Mouse (Mus musculus) central nervous system, embryonic 11.5 days (tissue): ENCODE measurements around the gene Sowahc. TPM values are rescaled to one million over a fixed set of nuclear protein-coding genes. Genes with fewer than 3 reads are reported as not detected.

ENCODE experiments used
- polyA plus RNA-seq: library from polyadenylated mRNA; depleted of rRNA; stranded (reverse); fragments of >200 nt; gene quantifications from 2 replicates; pipeline ENCODE4 v1.2.3, GENCODE M21; 2012; rRNA removed

Sowahc gene
- 5.3 and 6.2 TPM in 2 replicates for polyA plus RNA-seq

GRCm38 (mm10) chr10:59221473-59222270 lies at the start of gene Sowahc, which contains the start of gene Sept10:
Gene Sowahc (plus strand): TSS chr10:59221953.
Gene Sept10 (minus strand): TSS chr10:59221847.

Other genes with a start within 250 kb of the Sowahc start
- gene Sept10, start 106 bp upstream of the Sowahc start, polyA plus RNA-seq = 40.8 and 43.3 TPM in 2 replicates
- gene P4ha1, start 101.3 kb downstream of the Sowahc start, polyA plus RNA-seq = 30.0 and 31.6 TPM in 2 replicates
- 4.9 and 6.5 TPM in 2 replicates for gene Gm10273, start 173.7 kb downstream of the Sowahc start, polyA plus RNA-seq
- 1.0 and 2.5 TPM in 2 replicates for gene Pla2g12b, start 181.7 kb downstream of the Sowahc start, polyA plus RNA-seq
- 1.8 and 3.1 TPM in 2 replicates for gene Oit3, start 219.8 kb downstream of the Sowahc start, polyA plus RNA-seq